Mouse (Mus musculus) neural tube, embryonic 10.5 days (tissue): ENCODE data around the gene Gm17655.
A peak's percentile ranks its signal among the peaks of the same experiment; 100 is the strongest.
"Not testable (repeated sequence)": the region's sequence is repeated elsewhere in the genome, so short reads cannot be mapped to it uniquely, and the experiment has no call there.

Experiments
- DNase-seq: peaks from one replicate; pipeline ENCODE4 v3.0.0-alpha.2; 2017; ENCODE audit warnings: low spot score; ENCODE audit errors: extremely low spot score

The Gm17655 gene

GRCm38 (mm10) chr5:110091546-110091945 lies 19.2 kb upstream of the Gm17655 start:
- no peak for DNase-seq

GRCm38 (mm10) chr5:110086161-110086866 lies 14.0 kb upstream of the Gm17655 start:
- no peak for DNase-seq

GRCm38 (mm10) chr5:110082961-110083360 lies 10.6 kb upstream of the Gm17655 start:
- no peak for DNase-seq

- peak; percentile 73 for DNase-seq
Observed at GRCm38 (mm10) chr5:110057637-110058408, 14.5 kb downstream of the Gm17655 start.

GRCm38 (mm10) chr5:110023694-110024427 lies 48.5 kb downstream of the Gm17655 start:
- not testable (repeated sequence) for DNase-seq

- no peak for DNase-seq
Observed at GRCm38 (mm10) chr5:110023273-110023672, 49.0 kb downstream of the Gm17655 start.

GRCm38 (mm10) chr5:110015775-110016174 lies 56.5 kb downstream of the Gm17655 start:
- DNase-seq: not testable (repeated sequence)
